Mouse (Mus musculus) layer of hippocampus, adult 2 months (tissue): ENCODE data around the gene Pxn. TPM values are rescaled to one million over a fixed set of nuclear protein-coding genes. Genes with fewer than 3 reads are reported as not detected.
"Not testable (repeated sequence)": the region's sequence is repeated elsewhere in the genome, so short reads cannot be mapped to it uniquely, and the experiment has no call there.

ENCODE experiments used
- DNase-seq, 2 experiments: peaks; one replicate each; pipeline ENCODE4 v3.0.0; 2022; ENCODE audit warnings: low spot score in 2 of 2
- H3K27ac ChIP-seq: fragments of 200-600 bp; 2 replicates; pipeline ENCODE4 v1.8.1; 2022
- H3K4me3 ChIP-seq: fragments of 200-600 bp; 2 replicates; pipeline ENCODE4 v1.8.1; 2022; ENCODE audit warnings: mild to moderate bottlenecking
- CTCF ChIP-seq: fragments of 200-600 bp; conservative IDR thresholded peaks from 2 replicates; pipeline ENCODE4 v1.8.1; 2022; ENCODE audit warnings: antibody characterized with exemption, mild to moderate bottlenecking, moderate library complexity
- total RNA-seq, 2 experiments: library from RNA; stranded (reverse); gene quantifications; 2 replicates each; pipeline ENCODE4 v1.2.3; 2021

Pxn gene
- total RNA-seq, 2 experiments from 2014 or later, result 40.8 to 47.3 TPM

- no peak for DNase-seq
- no peak for TF ChIP-seq CTCF
Observed at GRCm38 (mm10) chr5:115516908-115517307, 10.4 kb downstream of the Pxn start.

GRCm38 (mm10) chr5:115517501-115517900, 11.0 kb downstream of the Pxn start:
- no peak for DNase-seq
- TF ChIP-seq CTCF, result no peak
- Histone ChIP-seq H3K27ac (peak overlapping the region; percentile 70; the same call in 1 of the 2 replicates), H3K4me3 (no peak overlapping the region)

More at GRCm38 (mm10) chr5:115516908-115517307, 10.4 kb downstream of the Pxn start:
- peak overlapping the region; percentile 70 for H3K27ac ChIP-seq
- no peak overlapping the region for H3K4me3 ChIP-seq

- not testable (repeated sequence) for H3K4me3 ChIP-seq, H3K27ac ChIP-seq, DNase-seq
Observed at GRCm38 (mm10) chr5:115518214-115518613, 11.7 kb downstream of the Pxn start.

GRCm38 (mm10) chr5:115520325-115520869, 13.9 kb downstream of the Pxn start:
- TF ChIP-seq CTCF, result no peak
- no peak for DNase-seq
- no peak overlapping the region; the same call in 1 of the 2 replicates for H3K4me3 ChIP-seq
- peak overlapping the region; percentile 64 for H3K27ac ChIP-seq

GRCm38 (mm10) chr5:115521553-115522461, 15.3 kb downstream of the Pxn start:
- no peak for TF ChIP-seq CTCF
- H3K4me3 ChIP-seq, result no peak overlapping the region
- 0 out of 2 replicates have a peak overlapping the region, but pooled peaks have one; percentile 7 for H3K27ac ChIP-seq
- DNase-seq, result no peak

GRCm38 (mm10) chr5:115522531-115522930, 16.1 kb downstream of the Pxn start:
- Histone ChIP-seq H3K27ac (peak overlapping the region; percentile 36; the same call in 1 of the 2 replicates), H3K4me3 (no peak overlapping the region)
- DNase-seq, result no peak
- TF ChIP-seq CTCF, result no peak

GRCm38 (mm10) chr5:115522981-115523499, 16.6 kb downstream of the Pxn start:
- no peak overlapping the region for H3K4me3 ChIP-seq
- peak overlapping the region; percentile 36; the same call in 1 of the 2 replicates for H3K27ac ChIP-seq
- DNase-seq, result no peak
- no peak for TF ChIP-seq CTCF

- H3K27ac ChIP-seq, result no peak overlapping the region
- no peak for DNase-seq
- TF ChIP-seq CTCF, result no peak; the same call in 1 of the 2 replicates
- no peak overlapping the region for H3K4me3 ChIP-seq
Observed at GRCm38 (mm10) chr5:115523971-115524370, 17.5 kb downstream of the Pxn start.

- H3K27ac ChIP-seq, result no peak overlapping the region
- no peak for TF ChIP-seq CTCF
- H3K4me3 ChIP-seq, result no peak overlapping the region
- DNase-seq, result no peak
Observed at GRCm38 (mm10) chr5:115524471-115524870, 18.0 kb downstream of the Pxn start.

GRCm38 (mm10) chr5:115525416-115525815, 18.9 kb downstream of the Pxn start:
- DNase-seq, result no peak
- TF ChIP-seq CTCF, result no peak
- H3K4me3 ChIP-seq, result no peak overlapping the region
- H3K27ac ChIP-seq, result 0 out of 2 replicates have a peak overlapping the region, but pooled peaks have one; percentile 33

GRCm38 (mm10) chr5:115525943-115526342, 19.5 kb downstream of the Pxn start:
- TF ChIP-seq CTCF, result no peak
- DNase-seq, result no peak
- Histone ChIP-seq H3K27ac (0 out of 2 replicates have a peak overlapping the region, but pooled peaks have one; percentile 33), H3K4me3 (no peak overlapping the region)

- DNase-seq, result no peak
- Histone ChIP-seq H3K27ac (no peak overlapping the region), H3K4me3 (no peak overlapping the region)
- TF ChIP-seq CTCF, result no peak
Observed at GRCm38 (mm10) chr5:115526456-115527202, 20.2 kb downstream of the Pxn start.
